Mouse (Mus musculus): ENCODE data around the gene Zfp609. TPM values are rescaled to one million over a fixed set of nuclear protein-coding genes. Genes with fewer than 3 reads are reported as not detected.
"Not testable (repeated sequence)": the region's sequence is repeated elsewhere in the genome, so short reads cannot be mapped to it uniquely, and the experiment has no call there.

Gene Zfp609
- polyA plus RNA-seq, 1 experiment, result 6.1 TPM

DNA sequence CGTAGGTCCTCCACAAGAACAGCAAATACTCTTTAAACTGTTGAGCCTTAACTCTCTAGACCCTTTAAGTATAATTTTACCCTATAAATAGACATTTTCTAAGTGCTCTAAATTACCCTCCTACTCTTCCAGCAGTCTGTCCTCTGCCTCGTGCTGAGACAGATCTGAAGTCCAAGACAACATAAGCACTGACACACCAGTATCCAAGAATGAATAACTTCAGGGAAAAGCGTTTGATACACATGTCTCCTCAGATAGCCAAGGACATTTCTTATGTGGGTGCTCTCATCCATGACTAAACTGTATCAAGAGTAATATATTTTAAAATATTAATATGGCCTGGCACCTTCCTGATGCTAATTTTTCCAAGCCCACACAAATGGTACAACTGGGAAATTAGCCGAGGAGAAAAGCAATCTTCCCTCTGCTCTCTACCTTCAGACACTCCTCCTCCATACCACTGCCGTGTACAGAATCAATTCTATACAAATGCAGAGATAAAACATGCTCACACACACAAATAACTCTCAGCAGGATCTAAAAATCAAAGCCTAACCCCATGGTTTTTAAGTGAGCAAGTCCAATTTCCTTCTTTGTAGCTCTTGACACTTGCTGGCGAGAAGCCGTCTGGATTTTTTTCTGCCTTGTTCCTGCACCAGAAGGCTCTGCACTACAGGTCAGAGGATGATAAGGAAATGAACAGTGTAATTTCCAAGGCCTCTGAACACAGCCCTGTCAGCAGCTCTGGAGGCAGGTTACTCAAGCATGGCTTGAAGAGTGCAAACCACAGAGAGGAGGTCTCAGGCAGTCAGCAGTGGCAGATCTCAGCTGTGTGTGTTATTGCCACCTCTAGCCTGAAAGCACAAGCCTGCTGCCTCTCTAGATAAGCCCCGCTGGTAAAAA is 40.2 kb downstream of the Zfp609 start:
- WGBS, result 28% methylated on average over 8 of the region's 8 CpGs
- H3K27ac ChIP-seq (ENCODE audit: insufficient read depth, low read depth, low read length), result peak overlapping the region; percentile 4; the same call in 1 of the 2 replicates

GRCm38 (mm10) chr9:65785772-65786368 is 41.5 kb downstream of the Zfp609 start:
- Histone ChIP-seq H3K4me3 (ENCODE audit: low read depth, low read length) (no peak overlapping the region), H3K27me3 (ENCODE audit: control insufficient read depth, insufficient read depth, low read length) (no peaks in the 10 kb centered on the region), H3K36me3 (ENCODE audit: control insufficient read depth, insufficient read depth, low read length) (no peaks in the 10 kb centered on the region; the same call in 1 of the 2 replicates), H3K27ac (ENCODE audit: insufficient read depth, low read depth, low read length) (no peak overlapping the region), H3K4me1 (ENCODE audit: control insufficient read depth, insufficient read depth, insufficient read length, low read length) (peaks cover 5% of the 10 kb centered on the region; the same call in 1 of the 2 replicates)
- no peak for TF ChIP-seq CTCF (IDR thresholded peaks at IDR 0.05; ENCODE audit: extremely low read depth, insufficient read length, insufficient replicate concordance, low read depth, low read length)
- no peak for TF ChIP-seq POLR2A (IDR thresholded peaks at IDR 0.05; ENCODE audit: low read depth, low read length)
- 58% methylated on average over 4 of the region's 4 CpGs for WGBS

More for the DNA sequence above, 40.2 kb downstream of the Zfp609 start:
- H3K36me3 ChIP-seq (ENCODE audit: control insufficient read depth, insufficient read depth, low read length), result no peaks in the 10 kb centered on the region; the same call in 1 of the 2 replicates
- no peak overlapping the region for H3K4me3 ChIP-seq (ENCODE audit: low read depth, low read length)
- no peak for TF ChIP-seq CTCF (IDR thresholded peaks at IDR 0.05; ENCODE audit: extremely low read depth, insufficient read length, insufficient replicate concordance, low read depth, low read length)
- no peak for TF ChIP-seq POLR2A (IDR thresholded peaks at IDR 0.05; ENCODE audit: low read depth, low read length)
- peaks cover 5% of the 10 kb centered on the region; the same call in 1 of the 2 replicates for H3K4me1 ChIP-seq (ENCODE audit: control insufficient read depth, insufficient read depth, insufficient read length, low read length)
- H3K27me3 ChIP-seq (ENCODE audit: control insufficient read depth, insufficient read depth, low read length), result no peaks in the 10 kb centered on the region

DNA sequence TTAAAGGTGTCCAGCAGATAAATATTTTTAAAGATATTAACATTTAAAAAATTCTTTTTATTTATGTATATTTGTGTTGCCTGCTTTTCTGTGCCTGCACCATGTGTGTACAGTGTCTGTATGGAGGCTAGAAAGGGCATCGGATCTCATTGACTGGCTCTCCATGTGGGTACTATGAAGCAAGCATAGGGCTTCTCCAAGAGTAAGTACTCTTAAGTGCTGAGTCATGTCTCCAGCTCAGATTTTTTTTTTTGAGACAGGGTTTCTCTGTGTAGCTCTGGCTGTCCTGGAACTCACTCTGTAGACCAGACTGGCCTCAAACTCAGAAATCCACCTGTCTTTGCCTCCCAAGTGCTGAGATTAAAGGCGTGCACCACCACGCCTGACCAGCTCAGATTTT is 47.7 kb downstream of the Zfp609 start:
- H3K27me3 ChIP-seq (ENCODE audit: control insufficient read depth, insufficient read depth, low read length); H3K4me3 ChIP-seq (ENCODE audit: low read depth, low read length); H3K36me3 ChIP-seq (ENCODE audit: control insufficient read depth, insufficient read depth, low read length); H3K27ac ChIP-seq (ENCODE audit: insufficient read depth, low read depth, low read length); H3K4me1 ChIP-seq (ENCODE audit: control insufficient read depth, insufficient read depth, insufficient read length, low read length): not testable (repeated sequence)
- WGBS, result 68% methylated on average over 3 of the region's 3 CpGs

- Histone ChIP-seq H3K4me1 (ENCODE audit: control insufficient read depth, insufficient read depth, insufficient read length, low read length) (peaks cover 6% of the 10 kb centered on the region; the same call in 1 of the 2 replicates), H3K36me3 (ENCODE audit: control insufficient read depth, insufficient read depth, low read length) (no peaks in the 10 kb centered on the region), H3K27ac (ENCODE audit: insufficient read depth, low read depth, low read length) (no peak overlapping the region), H3K27me3 (ENCODE audit: control insufficient read depth, insufficient read depth, low read length) (no peaks in the 10 kb centered on the region), H3K4me3 (ENCODE audit: low read depth, low read length) (no peak overlapping the region)
- 21% methylated on average over 1 of the region's 1 CpGs for WGBS
- no peak for TF ChIP-seq POLR2A (IDR thresholded peaks at IDR 0.05; ENCODE audit: low read depth, low read length)
- TF ChIP-seq CTCF (IDR thresholded peaks at IDR 0.05; ENCODE audit: extremely low read depth, insufficient read length, insufficient replicate concordance, low read depth, low read length), result no peak
These were observed 50.4 kb downstream of the Zfp609 start for GRCm38 (mm10) chr9:65776874-65777432.

- no peak overlapping the region for H3K27ac ChIP-seq (ENCODE audit: insufficient read depth, low read depth, low read length)
- WGBS, result 20% methylated on average over 8 of the region's 8 CpGs
These were observed 51.1 kb downstream of the Zfp609 start for GRCm38 (mm10) chr9:65776137-65776872.

GRCm38 (mm10) chr9:65773783-65774182 is 53.6 kb downstream of the Zfp609 start:
- Histone ChIP-seq H3K27ac (ENCODE audit: insufficient read depth, low read depth, low read length) (no peak overlapping the region), H3K36me3 (ENCODE audit: control insufficient read depth, insufficient read depth, low read length) (no peaks in the 10 kb centered on the region), H3K27me3 (ENCODE audit: control insufficient read depth, insufficient read depth, low read length) (no peaks in the 10 kb centered on the region), H3K4me1 (ENCODE audit: control insufficient read depth, insufficient read depth, insufficient read length, low read length) (peaks cover 9% of the 10 kb centered on the region; the same call in 1 of the 2 replicates), H3K4me3 (ENCODE audit: low read depth, low read length) (no peak overlapping the region)
- WGBS, result 96% methylated on average over 7 of the region's 7 CpGs
- TF ChIP-seq POLR2A (IDR thresholded peaks at IDR 0.05; ENCODE audit: low read depth, low read length), result no peak
- no peak for TF ChIP-seq CTCF (IDR thresholded peaks at IDR 0.05; ENCODE audit: extremely low read depth, insufficient read length, insufficient replicate concordance, low read depth, low read length)

More at GRCm38 (mm10) chr9:65776137-65776872, 51.1 kb downstream of the Zfp609 start:
- TF ChIP-seq POLR2A (IDR thresholded peaks at IDR 0.05; ENCODE audit: low read depth, low read length) (no peak), CTCF (IDR thresholded peaks at IDR 0.05; ENCODE audit: extremely low read depth, insufficient read length, insufficient replicate concordance, low read depth, low read length) (no peak)
- Histone ChIP-seq H3K4me3 (ENCODE audit: low read depth, low read length) (no peak overlapping the region), H3K4me1 (ENCODE audit: control insufficient read depth, insufficient read depth, insufficient read length, low read length) (peaks cover 8% of the 10 kb centered on the region; the same call in 1 of the 2 replicates), H3K36me3 (ENCODE audit: control insufficient read depth, insufficient read depth, low read length) (no peaks in the 10 kb centered on the region), H3K27me3 (ENCODE audit: control insufficient read depth, insufficient read depth, low read length) (no peaks in the 10 kb centered on the region)
